Mouse (Mus musculus) gastrocnemius, postnatal 14 days (tissue): ENCODE results near the gene Dlgap1. TPM values are rescaled to one million over a fixed set of nuclear protein-coding genes. Genes with fewer than 3 reads are reported as not detected.
"Not testable (repeated sequence)": the region's sequence is repeated elsewhere in the genome, so short reads cannot be mapped to it uniquely, and the experiment has no call there.

Experiments used
- DNase-seq: peaks from one replicate; pipeline ENCODE4 v3.0.0; 2021; ENCODE audit warnings: mixed read lengths
- intact Hi-C: fragments of 180-260 bp; cut with DNase I; formaldehyde crosslinking; loops from one replicate; pipeline ENCODE4 v1.15.1; 2025; ENCODE audit warnings: low total_unique reads
- total RNA-seq, 2 experiments: library from RNA; stranded (reverse); gene quantifications; 2 replicates each; pipeline ENCODE4 v1.2.3; 2021

Dlgap1 gene
- total RNA-seq, 2 experiments from 2014 or later = 0.40 to 0.47 TPM

DNA sequence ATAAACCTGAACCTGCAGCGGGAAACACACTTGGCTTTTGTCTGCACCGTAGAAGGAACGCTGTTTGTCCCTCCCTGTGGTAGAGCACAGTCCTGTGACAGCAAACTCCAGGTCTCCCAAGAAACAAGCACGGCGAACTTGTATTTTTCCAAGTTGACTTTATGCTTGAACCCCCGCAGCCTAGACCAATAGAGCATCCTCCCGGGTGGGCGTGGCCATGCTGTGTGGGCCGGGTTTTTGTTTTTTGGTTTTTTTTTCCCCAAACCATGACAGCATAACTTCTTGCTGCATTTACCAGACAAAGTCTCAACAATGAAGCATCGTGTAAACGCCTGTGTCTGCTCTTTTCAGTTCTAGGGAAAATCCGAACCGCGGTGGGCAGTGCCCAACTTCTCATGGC, 840.0 kb downstream of the Dlgap1 start:
- intact Hi-C loops = no loop called here
- DNase-seq = no peak

DNA sequence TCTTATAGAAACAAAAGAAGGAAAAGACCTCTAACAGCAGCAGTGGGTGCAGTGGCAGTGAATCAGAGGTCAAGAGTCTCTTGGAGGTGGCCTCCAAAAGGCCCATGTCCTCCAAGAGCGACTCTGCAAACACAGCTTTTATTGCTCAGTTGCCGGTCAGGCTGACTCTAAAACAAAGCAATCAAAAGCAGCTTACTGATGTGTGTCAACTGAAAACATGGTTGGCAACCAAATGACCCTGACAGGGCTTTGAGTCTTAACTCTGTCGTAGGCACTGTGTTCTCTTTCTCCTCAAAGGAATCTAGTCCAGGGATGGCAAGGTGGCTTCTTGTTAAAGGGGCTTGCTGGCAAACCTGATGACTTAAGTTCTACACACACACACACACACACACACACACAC, 840.9 kb downstream of the Dlgap1 start:
- no peak for DNase-seq
- intact Hi-C loops = no loop called here

DNA sequence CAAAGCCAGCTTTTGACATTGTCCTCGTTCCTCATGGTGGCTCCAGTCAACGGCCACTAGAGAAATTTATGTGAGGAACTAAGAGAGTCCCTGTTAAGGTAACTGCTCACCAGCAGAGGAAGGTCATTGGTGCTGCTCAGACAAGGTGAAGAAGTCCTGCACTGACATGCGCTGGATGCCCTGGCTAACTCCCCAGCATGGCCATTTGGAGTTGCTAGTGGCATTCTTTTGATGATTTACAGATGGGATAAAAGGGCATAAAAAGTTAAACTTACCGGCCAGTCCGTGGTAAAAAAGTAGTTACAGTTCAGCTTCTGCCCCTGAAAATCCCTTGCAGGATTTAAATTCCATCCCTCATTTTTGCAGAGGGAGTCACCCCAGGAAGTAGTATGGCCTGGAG, 841.9 kb downstream of the Dlgap1 start:
- DNase-seq = no peak
- intact Hi-C loops = no loop called here

DNA sequence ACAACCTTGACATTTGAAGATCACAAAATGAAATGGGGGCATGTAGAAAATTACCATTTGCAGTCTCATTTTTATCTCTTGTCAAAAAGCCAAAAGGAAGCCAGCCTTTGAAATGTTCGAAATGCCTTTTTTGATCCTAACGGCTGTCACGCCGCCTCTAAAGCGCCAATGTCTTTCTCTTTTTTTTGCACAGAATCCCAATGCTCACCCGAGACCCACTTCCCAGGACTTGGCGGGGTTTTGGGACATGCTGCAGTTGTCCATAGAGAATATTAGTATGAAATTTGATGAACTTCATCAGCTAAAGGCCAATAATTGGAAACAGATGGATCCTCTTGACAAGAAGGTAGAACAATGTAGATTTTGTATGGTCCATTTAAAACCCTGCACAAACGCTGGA, 846.1 kb downstream of the Dlgap1 start:
- DNase-seq = no peak
- intact Hi-C loops = no loop called here

DNA sequence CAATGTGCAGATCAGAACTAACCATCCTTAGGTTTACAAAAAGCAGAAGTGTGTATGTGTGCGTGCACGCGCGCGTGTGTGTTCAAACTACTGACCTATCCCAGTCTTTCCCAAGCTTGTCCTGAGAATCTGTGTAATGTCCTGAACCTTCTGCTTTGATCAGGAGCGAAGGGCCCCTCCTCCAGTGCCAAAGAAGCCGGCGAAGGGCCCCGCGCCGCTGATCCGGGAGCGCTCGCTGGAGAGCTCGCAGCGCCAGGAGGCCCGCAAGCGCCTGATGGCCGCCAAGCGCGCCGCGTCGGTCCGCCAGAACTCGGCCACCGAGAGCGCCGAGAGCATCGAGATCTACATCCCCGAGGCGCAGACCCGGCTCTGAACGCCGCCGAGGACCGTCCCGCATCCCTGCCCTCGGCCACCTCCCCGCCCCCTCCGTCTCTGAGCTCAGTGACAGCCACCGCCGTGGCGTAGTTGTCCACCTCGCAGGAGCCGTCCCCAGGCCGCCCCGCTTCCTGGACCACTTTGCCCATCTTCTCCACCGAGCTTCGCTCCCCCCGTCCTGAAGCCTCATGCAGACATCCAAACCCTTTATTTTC, 849.1 kb downstream of the Dlgap1 start:
- no peak for DNase-seq
- intact Hi-C loops = no loop called here

DNA sequence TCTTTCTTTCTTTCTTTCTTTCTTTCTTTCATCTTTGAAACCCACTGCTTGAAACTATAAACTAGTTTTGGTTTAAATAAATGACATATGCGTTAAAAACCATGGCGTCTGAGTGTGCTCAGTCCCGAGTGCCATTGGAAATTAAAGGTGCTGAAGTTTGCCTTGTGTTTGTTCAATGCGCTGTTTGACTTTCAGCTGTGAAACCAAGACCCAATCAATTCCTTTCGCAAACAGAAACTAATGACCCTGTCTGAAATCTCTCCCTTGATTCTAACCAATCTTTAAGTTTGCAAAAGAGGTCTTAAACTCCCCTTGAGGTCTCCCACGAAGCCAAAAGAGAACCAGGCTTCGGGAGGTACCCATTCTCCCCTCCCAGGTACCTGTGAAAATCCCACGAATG, 854.2 kb downstream of the Dlgap1 start:
- intact Hi-C loops = loop anchor here (10.0 kb wide), 1 partner anchor 58 kb away; no protein-coding TSS in a partner anchor
- DNase-seq = no peak

DNA sequence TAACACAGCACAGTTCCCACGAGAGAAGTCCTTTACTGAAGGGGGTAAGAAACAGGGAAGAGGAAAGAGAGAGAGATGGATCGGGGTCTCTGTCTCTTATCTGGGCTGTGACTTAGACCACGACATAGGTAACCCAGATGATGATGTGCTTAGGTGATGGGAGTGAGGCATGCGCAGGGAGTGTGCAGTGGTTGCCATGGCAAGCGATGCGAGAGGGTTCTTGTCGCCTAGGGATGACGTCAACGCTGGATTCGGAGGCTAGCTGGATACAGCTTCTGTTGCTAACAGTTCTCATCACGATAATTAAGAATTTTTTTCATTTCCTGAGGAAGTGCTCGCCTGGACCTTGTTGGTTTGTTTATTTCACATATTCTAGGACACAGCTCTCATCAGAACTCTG, 857.4 kb downstream of the Dlgap1 start:
- intact Hi-C loops = loop anchor here (10.0 kb wide), 1 partner anchor 61 kb away; no protein-coding TSS in a partner anchor
- no peak for DNase-seq

DNA sequence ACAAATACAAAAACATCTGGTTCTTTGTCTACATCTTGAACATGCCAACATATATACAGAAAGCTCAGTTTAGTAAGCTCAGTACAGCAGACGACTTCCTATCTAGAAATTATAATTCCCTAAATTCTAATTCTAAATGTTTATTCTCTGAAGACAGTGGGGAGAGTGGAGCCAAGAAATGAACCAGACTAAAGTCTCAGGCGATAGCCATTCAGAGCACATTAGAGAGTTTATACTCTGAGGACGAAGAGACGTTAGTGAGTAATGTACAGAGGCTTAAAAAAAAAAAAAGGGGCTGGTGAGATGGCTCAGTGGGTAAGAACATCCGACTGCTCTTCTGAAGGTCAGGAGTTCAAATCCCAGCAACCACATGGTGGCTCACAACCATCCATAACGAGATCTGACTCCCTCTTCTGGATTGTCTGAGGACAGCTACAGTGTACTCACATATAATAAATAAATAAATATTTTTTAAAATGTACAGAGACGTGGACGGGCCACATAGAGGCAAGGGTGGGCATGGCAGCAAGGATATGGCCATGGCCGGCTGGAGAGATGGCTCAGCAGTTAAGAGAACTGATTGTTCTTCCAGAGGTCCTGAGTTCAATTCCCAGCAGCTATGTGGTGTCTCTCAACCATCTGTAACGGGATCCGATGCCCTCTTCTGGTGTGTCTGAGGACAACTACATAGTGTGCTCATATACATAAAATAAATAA, 858.7 kb downstream of the Dlgap1 start:
- not testable (repeated sequence) for DNase-seq
- intact Hi-C loops = loop anchor here (10.0 kb wide), 1 partner anchor 63 kb away; no protein-coding TSS in a partner anchor

DNA sequence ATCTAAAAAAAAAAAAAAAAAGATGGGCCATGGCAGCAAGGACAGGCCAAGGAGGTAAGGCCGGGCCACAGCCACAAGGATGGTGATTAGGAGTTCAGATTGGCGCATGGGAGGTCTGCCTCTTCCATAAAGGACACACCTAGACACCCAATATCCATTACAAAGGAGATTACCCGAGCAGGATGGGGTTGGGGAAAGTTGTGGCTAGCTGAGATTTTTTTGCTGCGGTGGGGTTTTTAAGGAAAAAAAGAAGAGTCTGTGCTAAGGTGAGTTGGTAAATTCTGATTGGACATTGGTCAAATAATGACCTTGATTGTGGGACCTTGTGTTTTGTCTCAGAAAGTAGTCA, 859.3 kb downstream of the Dlgap1 start:
- intact Hi-C loops = loop anchor here (10.0 kb wide), 1 partner anchor 63 kb away; no protein-coding TSS in a partner anchor
- no peak for DNase-seq

DNA sequence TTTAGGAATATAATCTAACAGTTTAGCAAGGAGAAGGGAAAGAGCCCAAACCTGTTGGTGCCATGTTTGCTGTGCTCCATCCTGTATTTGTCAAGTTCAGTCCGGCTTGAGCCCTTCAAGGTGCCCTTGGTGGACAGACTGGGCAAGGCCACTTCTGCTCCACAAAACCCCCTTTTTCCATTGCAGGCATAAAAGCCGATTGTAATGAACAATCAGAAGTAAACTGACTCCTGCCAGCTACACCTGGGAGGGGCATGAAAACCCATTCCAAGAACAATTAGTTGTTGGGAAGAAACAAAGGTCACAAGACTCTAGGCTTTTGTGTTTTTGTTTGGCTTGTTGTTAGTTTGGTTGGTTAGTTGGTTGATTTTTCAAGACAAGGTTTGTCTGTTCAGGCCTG, 859.7 kb downstream of the Dlgap1 start:
- intact Hi-C loops = loop anchor here (10.0 kb wide), 1 partner anchor 64 kb away; no protein-coding TSS in a partner anchor
- no peak for DNase-seq

DNA sequence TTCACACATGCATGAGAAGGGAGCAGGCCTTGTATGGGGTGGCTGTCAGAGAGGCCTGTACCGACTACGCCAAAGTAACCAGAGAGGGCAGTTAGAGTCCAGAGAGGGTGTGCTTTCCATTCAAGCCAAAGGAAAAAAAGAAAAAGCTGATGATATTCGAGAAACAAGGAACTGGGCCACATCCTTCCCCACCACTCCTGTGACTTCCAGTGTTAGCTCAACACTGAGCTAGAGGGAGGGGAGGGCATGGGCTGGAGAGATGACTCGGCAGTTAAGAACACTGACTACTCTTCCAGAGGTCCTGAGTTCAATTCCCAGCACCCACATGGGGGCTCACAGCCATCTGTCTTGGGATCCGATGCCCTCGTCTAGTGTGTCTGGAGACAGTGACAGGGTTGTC, 860.3 kb downstream of the Dlgap1 start:
- no peak for DNase-seq
- intact Hi-C loops = loop anchor here (10.0 kb wide), 1 partner anchor 64 kb away; no protein-coding TSS in a partner anchor

DNA sequence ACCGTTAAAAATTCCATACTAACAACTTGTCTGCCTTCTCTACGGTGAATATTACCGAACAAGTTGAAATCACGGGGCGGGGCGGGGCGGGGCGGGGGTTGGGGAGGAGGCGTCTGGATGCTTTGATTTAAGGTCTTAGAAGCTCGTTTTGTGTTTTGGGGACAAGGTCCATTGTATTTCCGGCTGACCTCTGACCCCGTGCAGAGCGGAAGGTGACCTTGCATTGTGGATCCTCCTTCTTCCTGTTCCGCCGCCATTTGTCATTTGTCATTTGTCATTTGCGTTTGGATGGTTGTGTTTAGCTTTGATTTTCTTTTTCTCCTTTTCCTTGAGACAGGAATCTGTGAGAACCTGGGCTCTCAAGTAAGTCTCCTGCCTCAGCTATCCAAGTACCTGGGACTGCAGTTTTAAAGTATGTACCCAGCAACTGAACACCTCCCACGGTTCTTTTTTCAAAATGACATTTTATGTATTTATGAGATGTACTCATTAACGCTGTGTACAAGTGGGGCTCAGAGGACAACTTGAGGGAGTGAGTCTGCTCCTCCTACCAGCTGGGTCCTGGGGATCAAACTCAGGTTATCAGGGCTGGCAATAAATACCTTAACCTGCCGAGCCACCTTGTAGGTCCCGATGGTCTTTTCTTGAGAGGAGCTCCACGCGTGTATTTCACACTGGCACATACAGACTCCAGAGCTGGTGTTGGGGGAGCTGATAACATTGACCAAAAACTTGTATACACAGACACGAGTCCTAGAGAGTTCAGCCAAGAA, 861.3 kb downstream of the Dlgap1 start:
- DNase-seq = no peak
- intact Hi-C loops = loop anchor here (10.0 kb wide), 1 partner anchor 65 kb away; no protein-coding TSS in a partner anchor

DNA sequence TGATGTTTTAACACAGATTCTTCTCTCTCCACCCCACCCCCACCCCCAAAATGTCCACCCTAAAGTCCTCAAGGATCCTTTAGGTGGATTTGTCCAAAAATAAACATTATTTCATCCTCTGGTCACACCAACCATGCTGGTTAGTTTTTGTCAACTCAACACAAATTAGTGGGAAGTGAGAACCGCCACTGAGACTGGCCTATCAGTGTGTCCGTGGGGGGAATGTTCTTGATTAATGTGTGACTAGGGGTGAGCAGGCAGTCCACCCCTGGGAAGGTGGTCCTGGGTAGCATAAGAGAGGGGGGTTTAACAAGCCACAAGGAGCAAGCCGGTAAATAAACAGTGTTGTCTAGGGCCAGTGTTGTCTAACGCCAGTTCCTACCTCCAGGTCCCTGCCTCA, 862.7 kb downstream of the Dlgap1 start:
- intact Hi-C loops = no loop called here

DNA sequence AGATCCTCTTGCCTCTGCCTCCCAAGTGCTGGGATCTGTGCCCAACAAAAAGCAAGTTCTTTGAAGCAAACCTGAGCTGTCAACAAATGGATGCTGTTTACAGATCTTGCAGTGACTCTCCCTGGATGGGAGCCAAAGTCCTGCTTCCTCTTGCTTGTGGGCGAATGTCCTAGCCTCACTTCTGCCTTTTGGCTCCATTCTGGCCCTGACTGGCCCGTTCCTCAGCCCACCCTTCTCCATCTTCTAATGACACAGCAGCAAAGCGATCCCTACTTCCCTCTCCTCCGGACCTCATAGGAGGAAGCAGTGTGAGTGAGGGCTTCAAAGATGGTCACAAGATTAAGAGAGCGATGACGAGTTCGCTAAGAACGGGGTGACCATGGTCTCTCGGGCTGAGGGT, 863.7 kb downstream of the Dlgap1 start:
- intact Hi-C loops = no loop called here
- no peak for DNase-seq

More for the DNA sequence above, 862.7 kb downstream of the Dlgap1 start:
- no peak for DNase-seq

DNA sequence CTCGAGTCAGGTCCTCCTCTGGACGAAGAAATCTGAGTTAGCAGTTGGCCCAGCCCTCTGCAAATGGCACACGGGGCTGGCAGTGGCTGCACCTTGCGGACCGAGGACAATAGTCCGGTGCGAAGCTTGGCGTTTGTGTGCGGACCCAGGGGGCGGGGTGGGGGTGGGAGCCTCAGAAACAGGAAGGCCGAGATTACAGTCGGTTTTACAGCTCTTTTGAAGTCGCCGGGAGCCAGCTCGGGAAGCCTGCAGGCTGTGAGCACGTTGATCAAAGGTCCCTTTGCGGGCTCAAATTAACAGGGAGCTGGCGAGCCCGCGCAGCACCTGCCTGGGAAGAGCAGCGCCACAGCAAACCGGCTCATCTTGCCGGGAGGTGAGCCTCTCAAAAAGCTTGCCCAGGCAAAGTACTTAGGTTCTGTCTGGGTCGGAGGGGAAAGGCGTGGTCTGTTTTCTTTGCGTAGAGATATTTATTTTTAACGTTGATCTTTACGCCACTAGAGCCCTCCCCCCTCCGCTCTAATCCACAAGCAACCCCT, 865.6 kb downstream of the Dlgap1 start:
- DNase-seq = no peak

DNA sequence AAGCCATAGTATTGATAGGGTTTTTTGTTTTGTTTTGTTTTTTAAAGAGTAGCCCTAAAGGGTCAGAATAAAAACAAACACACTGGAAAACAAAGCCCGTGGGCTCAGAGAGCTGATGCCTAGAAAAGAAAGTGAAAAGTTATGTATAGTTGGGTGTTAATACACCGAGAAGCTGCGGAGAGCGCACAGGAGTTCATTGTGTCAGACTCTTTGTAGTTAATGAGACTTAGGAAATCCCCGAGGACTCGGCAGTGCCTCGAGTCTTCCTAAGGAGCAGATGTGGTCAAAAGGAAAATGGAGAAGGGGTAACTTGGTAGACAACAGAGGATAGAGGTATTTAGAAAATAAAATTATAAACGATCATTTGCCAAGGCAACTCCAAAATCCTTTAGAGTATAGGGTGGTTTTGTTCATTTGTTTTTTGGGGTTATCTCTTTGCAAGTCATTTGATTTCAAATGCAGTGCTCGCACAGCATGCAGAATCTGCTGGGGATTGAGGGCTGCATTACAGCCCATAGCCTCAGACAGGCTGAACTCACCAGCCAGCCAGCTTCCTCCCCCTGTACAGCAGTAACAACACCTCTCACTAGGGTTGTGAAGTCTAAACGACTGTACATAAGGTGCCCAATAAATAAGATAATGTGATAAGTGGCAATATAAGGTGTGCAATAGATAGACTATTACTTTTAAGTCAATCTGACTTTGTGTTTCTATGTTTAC, 866.4 kb downstream of the Dlgap1 start:
- DNase-seq = no peak
- intact Hi-C loops = no loop called here

More for the DNA sequence above, 865.6 kb downstream of the Dlgap1 start:
- intact Hi-C loops = no loop called here

DNA sequence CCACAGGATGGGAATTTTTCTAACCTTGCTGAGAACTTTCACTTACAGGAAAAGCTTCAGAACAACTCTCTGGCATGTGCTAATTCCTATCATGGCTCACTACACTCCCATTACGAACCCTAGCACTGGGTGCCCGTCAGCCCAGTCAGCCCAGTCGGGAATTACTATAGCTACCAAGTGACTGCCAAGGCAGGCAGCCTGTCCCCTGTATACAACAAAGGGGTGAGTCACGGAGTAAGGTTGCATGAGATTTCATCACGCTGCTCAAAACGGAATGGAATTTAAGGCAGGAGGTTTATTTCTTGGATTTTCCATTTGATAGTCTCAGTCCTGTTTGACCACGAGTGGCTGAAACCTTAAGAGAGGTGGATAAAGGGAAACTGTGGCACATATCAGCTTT, 867.9 kb downstream of the Dlgap1 start:
- intact Hi-C loops = no loop called here
- no peak for DNase-seq

DNA sequence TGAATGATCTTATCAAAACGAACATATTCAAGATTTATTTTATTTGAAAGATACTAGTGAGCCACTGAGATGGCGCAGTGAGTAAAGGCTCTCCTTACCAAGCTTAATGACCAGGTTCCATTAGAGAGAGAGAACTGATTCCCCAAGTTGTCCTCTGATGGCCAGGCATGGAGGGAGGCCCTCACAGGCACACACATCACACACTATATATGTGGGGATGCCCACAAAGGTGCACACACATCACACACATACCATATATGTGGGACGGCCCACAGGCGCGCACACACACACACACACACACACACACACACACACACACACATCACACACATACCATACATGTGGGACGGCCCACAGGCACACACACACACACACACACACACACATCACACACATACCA, 868.6 kb downstream of the Dlgap1 start:
- DNase-seq, intact Hi-C loops: not testable (repeated sequence)

DNA sequence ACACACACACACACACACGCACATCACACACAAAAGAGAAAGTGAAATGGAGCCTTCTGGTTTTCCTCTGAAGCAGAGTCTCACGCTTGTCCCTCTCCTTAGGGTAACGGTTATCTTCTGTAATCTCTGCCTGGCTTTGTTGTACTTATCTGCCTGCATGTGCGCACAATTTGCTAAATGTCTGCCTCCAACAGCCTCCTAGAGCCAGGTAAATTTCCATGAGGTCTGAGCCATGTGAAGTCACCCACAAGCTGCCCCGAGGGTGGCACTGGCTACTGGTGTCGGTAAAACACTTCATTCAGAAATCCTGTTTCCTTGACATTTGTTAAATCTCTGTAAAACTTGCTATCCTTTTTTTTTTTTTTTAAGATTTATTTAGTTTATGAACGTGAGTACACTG, 869.2 kb downstream of the Dlgap1 start:
- DNase-seq = no peak
- intact Hi-C loops = no loop called here
